Mouse (Mus musculus) kidney, embryonic 15.5 days (tissue): ENCODE data around the gene Vmn1r86. TPM values are rescaled to one million over a fixed set of nuclear protein-coding genes. Genes with fewer than 3 reads are reported as not detected.

ENCODE experiments used
- ATAC-seq: fragments of 200-750 bp; cut with Nextera tagmentation; replicated peaks from 2 replicates; pipeline ENCODE4 v1.8.0; 2017; ENCODE audit warnings: moderate TSS enrichment; ENCODE audit not compliant: low FRiP score
- H3K27ac ChIP-seq: fragments of 300-500 bp; sonication (generic); 2 replicates; pipeline ENCODE4 v1.5.1; 2015; ENCODE audit warnings: mild to moderate bottlenecking, inconsistent platforms
- H3K27me3 ChIP-seq: fragments of 300-500 bp; sonication (generic); 2 replicates; pipeline ENCODE4 v1.6.1; 2015; ENCODE audit warnings: inconsistent platforms
- H3K36me3 ChIP-seq: fragments of 300-500 bp; sonication (generic); 2 replicates; pipeline ENCODE4 v1.6.1; 2015; ENCODE audit warnings: inconsistent platforms
- H3K4me1 ChIP-seq: fragments of 300-500 bp; sonication (generic); 2 replicates; pipeline ENCODE4 v1.6.1; 2015; ENCODE audit warnings: inconsistent platforms
- H3K4me2 ChIP-seq: fragments of 300-500 bp; sonication (generic); 2 replicates; pipeline ENCODE4 v1.6.1; 2015; ENCODE audit warnings: moderate library complexity, mild to moderate bottlenecking, inconsistent platforms
- H3K4me3 ChIP-seq: fragments of 300-500 bp; sonication (generic); replicated peaks from 2 replicates; pipeline ENCODE4 v1.5.1; 2015; ENCODE audit warnings: mild to moderate bottlenecking, inconsistent platforms
- H3K9ac ChIP-seq: fragments of 300-500 bp; sonication (generic); 2 replicates; pipeline ENCODE4 v1.6.1; 2015; ENCODE audit warnings: mild to moderate bottlenecking, inconsistent platforms
- H3K9me3 ChIP-seq: fragments of 300-500 bp; sonication (generic); replicated peaks from 2 replicates; pipeline ENCODE4 v1.6.1; 2016; ENCODE audit warnings: inconsistent platforms
- WGBS: fragments of 180-500 bp; shearing (Covaris S2); methylation state at CpG from one replicate; pipeline ENCODE4 v1.1.7; 2015; ENCODE audit warnings: mixed read lengths; 5-methylcytosine and 5-hydroxymethylcytosine counted together
- polyA plus RNA-seq: library from polyadenylated mRNA; unstranded; fragments of >200 nt; fragmentation: Nextera tagmentation; extraction: Ambion mirVana; gene quantifications from 2 replicates; pipeline ENCODE4 v1.2.1, GENCODE M21; 2015

Gene Vmn1r86
- polyA plus RNA-seq, 1 experiment from 2014 or later, result not detected

GRCm38 (mm10) chr7:13053961-13054286, 65.8 kb downstream of the Vmn1r86 start:
- under 1% methylated on average over 15 of the region's 15 CpGs for WGBS
- no peak for ATAC-seq
- H3K27me3 ChIP-seq, result no peaks in the 10 kb centered on the region

GRCm38 (mm10) chr7:13053501-13053900, 66.2 kb downstream of the Vmn1r86 start:
- Histone ChIP-seq H3K27ac (peak overlapping the region; percentile 92; the same call in 1 of the 2 replicates), H3K9me3 (no peaks in the 10 kb centered on the region), H3K4me3 (peak overlapping the region; percentile 67), H3K36me3 (no peaks in the 10 kb centered on the region), H3K27me3 (no peaks in the 10 kb centered on the region), H3K4me2 (peak overlapping the region; percentile 69), H3K4me1 (peaks cover 5% of the 10 kb centered on the region), H3K9ac (peak overlapping the region; percentile 64)
- ATAC-seq, result no peak
- WGBS, result 92% methylated on average over 2 of the region's 2 CpGs

More at GRCm38 (mm10) chr7:13053961-13054286, 65.8 kb downstream of the Vmn1r86 start:
- Histone ChIP-seq H3K4me2 (peak overlapping the region; percentile 69), H3K4me3 (peak overlapping the region; percentile 67), H3K36me3 (no peaks in the 10 kb centered on the region), H3K4me1 (peaks cover 5% of the 10 kb centered on the region), H3K9me3 (no peaks in the 10 kb centered on the region), H3K9ac (peak overlapping the region; percentile 64), H3K27ac (peak overlapping the region; percentile 92)

- H3K36me3 ChIP-seq, result no peaks in the 10 kb centered on the region
- H3K4me2 ChIP-seq, result no peak overlapping the region
- no peak for ATAC-seq
- peaks cover 5% of the 10 kb centered on the region for H3K4me1 ChIP-seq
- H3K9ac ChIP-seq, result no peak overlapping the region
- no peak overlapping the region for H3K4me3 ChIP-seq
- no peaks in the 10 kb centered on the region for H3K9me3 ChIP-seq
- H3K27ac ChIP-seq, result no peak overlapping the region
- H3K27me3 ChIP-seq, result no peaks in the 10 kb centered on the region
- WGBS, result 90% methylated on average over 13 of the region's 13 CpGs
Observed at GRCm38 (mm10) chr7:13053001-13053400, 66.7 kb downstream of the Vmn1r86 start.

Other genes with a start within 250 kb of the Vmn1r86 start
- gene Zfp128, start 238.7 kb downstream of the Vmn1r86 start, polyA plus RNA-seq, result 3.7 and 3.8 TPM in 2 replicates
- 19.3 and 19.9 TPM in 2 replicates for gene Zscan22, start 222.1 kb downstream of the Vmn1r86 start, polyA plus RNA-seq
- gene Rps5, start 197.6 kb downstream of the Vmn1r86 start, polyA plus RNA-seq, result 1,034 and 1,085 TPM in 2 replicates
- gene Rnf225, start 192.5 kb downstream of the Vmn1r86 start, polyA plus RNA-seq, result 0.45 and 0.77 TPM in 2 replicates
- 9.8 and 11.4 TPM in 2 replicates for gene Zfp324, start 154.1 kb downstream of the Vmn1r86 start, polyA plus RNA-seq
- 11.2 and 13.3 TPM in 2 replicates for gene Zfp446, start 142.1 kb downstream of the Vmn1r86 start, polyA plus RNA-seq
- gene Slc27a5, start 121.7 kb downstream of the Vmn1r86 start, polyA plus RNA-seq, result 0.15 and 0.44 TPM in 2 replicates
- 283 and 298 TPM in 2 replicates for gene Trim28, start 120.8 kb downstream of the Vmn1r86 start, polyA plus RNA-seq
- 22.1 and 24.8 TPM in 2 replicates for gene Zbtb45, start 109.9 kb downstream of the Vmn1r86 start, polyA plus RNA-seq
- 144 and 146 TPM in 2 replicates for gene Chmp2a, start 85.1 kb downstream of the Vmn1r86 start, polyA plus RNA-seq
- 113 and 114 TPM in 2 replicates for gene Ube2m, start 81.6 kb downstream of the Vmn1r86 start, polyA plus RNA-seq
- gene Mzf1, start 65.2 kb downstream of the Vmn1r86 start, polyA plus RNA-seq, result 2.8 and 4.3 TPM in 2 replicates
- not detected in 2 replicates for gene Vmn1r85, start 24.7 kb downstream of the Vmn1r86 start, polyA plus RNA-seq
- gene Vmn1r87, start 20.2 kb upstream of the Vmn1r86 start, polyA plus RNA-seq, result not detected in 2 replicates
- gene Vmn1r88, start 39.7 kb upstream of the Vmn1r86 start, polyA plus RNA-seq, result not detected in 2 replicates
- not detected in 2 replicates for gene Vmn1r89, start 93.1 kb upstream of the Vmn1r86 start, polyA plus RNA-seq
- 109 and 110 TPM in 2 replicates for gene Lig1, start 157.4 kb upstream of the Vmn1r86 start, polyA plus RNA-seq
- 8.8 and 13.0 TPM in 2 replicates for gene Zswim9, start 158.8 kb upstream of the Vmn1r86 start, polyA plus RNA-seq
- gene Pla2g4c, start 204.7 kb upstream of the Vmn1r86 start, polyA plus RNA-seq, result 0.98 and 1.1 TPM in 2 replicates